Mouse (Mus musculus) limb, embryonic 15.5 days (tissue): ENCODE data around the gene Pik3r4. TPM values are rescaled to one million over a fixed set of nuclear protein-coding genes. Genes with fewer than 3 reads are reported as not detected.

Experiments used
- polyA plus RNA-seq: library from polyadenylated mRNA; unstranded; fragments of >200 nt; fragmentation: Nextera tagmentation; extraction: Ambion mirVana; gene quantifications from 2 replicates; pipeline ENCODE4 v1.2.1, GENCODE M21; 2015

The Pik3r4 gene
- polyA plus RNA-seq, 1 experiment from 2014 or later = 20.5 TPM

Other genes with a start within 250 kb of the Pik3r4 start
- gene Aste1, start 247.6 kb upstream of the Pik3r4 start, polyA plus RNA-seq = 11.4 and 12.6 TPM in 2 replicates
- 0.17 TPM in 1 of 2 replicates, not detected in the other for gene Nek11, start 247.5 kb upstream of the Pik3r4 start, polyA plus RNA-seq
- gene Atp2c1, start 115.7 kb upstream of the Pik3r4 start, polyA plus RNA-seq = 56.2 and 59.1 TPM in 2 replicates
- gene Col6a6, start 185.2 kb downstream of the Pik3r4 start, polyA plus RNA-seq = 4.8 and 6.4 TPM in 2 replicates